Mouse (Mus musculus): ENCODE results near the gene Klhdc8a.

Gene Klhdc8a

GRCm38 (mm10) chr1:132317894-132318863 lies 19.8 kb downstream of the Klhdc8a start:
- DNase-seq (ENCODE audit: low spot score in 2 of 2): peak in 1 of 2 experiments; percentile 11

GRCm38 (mm10) chr1:132319242-132319641 lies 20.8 kb downstream of the Klhdc8a start:
- peak in 1 of 2 experiments; percentile 29 for DNase-seq (ENCODE audit: low spot score in 2 of 2)

DNA sequence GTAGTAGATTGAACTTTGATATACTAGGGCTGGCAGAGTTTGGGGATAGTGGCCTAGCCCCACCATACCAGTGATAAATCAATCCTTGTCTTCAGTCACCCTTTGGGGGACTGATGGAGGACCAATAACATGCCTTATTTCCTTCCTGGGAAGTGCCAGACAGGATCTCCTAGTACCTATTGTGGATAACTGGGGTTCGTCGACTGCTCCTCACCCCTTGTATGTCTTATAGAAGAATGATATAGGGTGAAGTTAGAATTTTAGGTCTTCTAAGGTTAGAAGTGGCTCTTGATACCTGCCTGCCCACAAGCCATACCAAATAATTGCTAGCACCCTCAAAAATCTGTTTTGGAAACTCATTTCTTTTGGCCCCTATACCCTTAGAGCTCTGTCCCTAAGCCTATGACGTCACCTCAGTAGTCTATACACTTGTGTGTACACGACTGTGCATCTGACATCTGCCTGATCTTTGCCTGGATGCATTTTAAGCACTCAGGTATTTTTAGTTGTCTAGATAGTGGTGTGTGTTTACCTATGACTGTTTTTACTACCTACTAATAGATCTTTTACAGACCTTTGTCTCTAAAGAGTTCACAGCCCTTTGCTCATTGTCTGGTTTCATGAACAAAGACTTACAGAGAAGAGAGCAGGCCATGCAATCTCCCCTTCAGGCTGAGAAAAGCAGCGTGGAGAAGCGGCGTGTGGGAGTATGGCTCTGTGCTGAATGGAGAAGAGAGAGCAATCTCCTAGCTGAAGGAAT lies 23.6 kb downstream of the Klhdc8a start:
- peak in 1 of 2 experiments; percentile 21 for DNase-seq (ENCODE audit: low spot score in 2 of 2)

GRCm38 (mm10) chr1:132322711-132323542 lies 24.5 kb downstream of the Klhdc8a start:
- no peak for DNase-seq (ENCODE audit: low spot score in 2 of 2)

GRCm38 (mm10) chr1:132326777-132327176 lies 28.4 kb downstream of the Klhdc8a start:
- no peak for DNase-seq (ENCODE audit: low spot score in 2 of 2)

DNA sequence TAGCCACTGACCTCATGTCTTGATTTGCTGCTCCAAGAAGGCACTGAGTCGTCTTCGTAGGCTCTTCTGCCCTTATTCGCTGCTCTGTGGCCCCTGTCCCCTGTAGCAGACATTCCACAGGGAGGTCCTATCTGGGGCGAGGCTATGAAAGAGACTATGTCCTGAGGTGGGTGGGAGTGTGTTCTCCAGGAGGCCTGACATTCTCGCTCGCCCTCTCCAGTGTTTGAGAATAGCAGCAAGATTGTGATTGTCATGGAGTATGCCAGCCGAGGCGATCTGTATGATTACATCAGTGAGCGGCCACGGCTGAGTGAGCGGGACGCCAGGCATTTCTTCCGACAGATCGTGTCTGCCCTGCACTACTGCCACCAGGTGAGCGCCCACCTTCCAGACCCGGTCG lies 29.1 kb downstream of the Klhdc8a start:
- no peak for DNase-seq (ENCODE audit: low spot score in 2 of 2)

GRCm38 (mm10) chr1:132328565-132328964 lies 30.1 kb downstream of the Klhdc8a start:
- no peak for DNase-seq (ENCODE audit: low spot score in 2 of 2)

GRCm38 (mm10) chr1:132329656-132330055 lies 31.2 kb downstream of the Klhdc8a start:
- DNase-seq (ENCODE audit: low spot score in 2 of 2): no peak

- DNase-seq (ENCODE audit: low spot score in 2 of 2): no peak
Measured at GRCm38 (mm10) chr1:132330397-132330796, 32.0 kb downstream of the Klhdc8a start.

DNA sequence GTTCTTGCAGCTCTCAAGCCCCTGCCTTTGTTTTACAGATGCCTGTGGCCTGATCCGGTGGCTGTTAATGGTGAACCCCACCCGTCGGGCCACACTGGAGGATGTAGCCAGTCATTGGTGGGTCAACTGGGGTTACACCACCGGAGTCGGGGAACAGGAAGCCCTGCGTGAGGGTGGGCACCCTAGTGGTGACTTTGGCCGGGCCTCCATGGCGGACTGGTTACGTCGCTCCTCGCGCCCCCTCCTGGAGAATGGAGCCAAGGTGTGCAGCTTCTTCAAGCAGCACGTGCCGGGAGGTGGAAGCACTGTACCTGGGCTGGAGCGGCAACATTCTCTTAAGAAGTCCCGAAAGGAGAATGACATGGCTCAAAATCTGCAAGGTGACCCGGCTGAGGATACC lies 32.9 kb downstream of the Klhdc8a start:
- DNase-seq (ENCODE audit: low spot score in 2 of 2): no peak

DNA sequence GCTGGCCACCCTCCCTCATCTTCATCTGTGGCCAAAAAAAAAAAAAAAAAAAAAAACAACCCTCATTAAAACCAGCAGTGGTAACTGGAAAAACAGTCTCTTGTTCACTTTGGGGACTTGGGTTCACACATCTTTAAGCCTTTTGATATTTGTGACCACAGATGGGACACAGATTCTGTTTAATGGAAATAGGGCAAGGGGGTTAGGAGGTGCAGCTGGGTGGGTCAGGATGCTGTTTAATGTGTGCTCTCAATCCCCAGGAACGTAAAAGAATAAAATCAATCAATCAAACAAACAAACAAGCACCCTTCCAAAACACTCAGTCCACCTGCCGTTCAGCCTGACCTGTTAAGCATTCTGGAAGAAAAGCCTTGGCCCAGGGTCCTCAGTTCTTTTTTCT lies 34.8 kb downstream of the Klhdc8a start:
- DNase-seq (ENCODE audit: low spot score in 2 of 2): no peak

DNA sequence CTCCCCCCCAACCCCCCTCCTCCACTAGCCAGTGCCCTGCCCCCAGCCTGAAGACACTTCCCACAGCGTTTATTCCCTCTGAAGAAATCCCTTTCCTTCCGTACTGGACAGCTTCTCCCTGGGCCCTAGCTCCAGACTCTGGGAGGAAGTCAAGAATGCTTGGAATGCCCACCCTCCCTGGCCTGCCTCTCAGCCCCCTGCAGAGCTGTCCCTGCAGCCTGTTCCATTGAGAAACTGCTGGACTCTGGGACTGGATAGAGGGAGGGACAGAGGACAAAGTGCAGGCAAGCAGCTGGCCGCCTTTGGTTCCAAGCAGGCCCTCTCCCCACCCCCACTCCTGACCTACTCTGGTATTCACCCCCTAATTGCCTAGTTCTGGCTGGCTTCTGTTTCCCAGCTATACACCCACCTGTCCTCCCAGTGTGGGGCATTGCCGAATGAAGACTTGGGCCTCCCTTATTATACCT lies 35.3 kb downstream of the Klhdc8a start:
- no peak for DNase-seq (ENCODE audit: low spot score in 2 of 2)

GRCm38 (mm10) chr1:132334178-132334801 lies 35.9 kb downstream of the Klhdc8a start:
- DNase-seq (ENCODE audit: low spot score in 2 of 2): no peak

GRCm38 (mm10) chr1:132335378-132335965 lies 37.0 kb downstream of the Klhdc8a start:
- DNase-seq (ENCODE audit: low spot score in 2 of 2): no peak

GRCm38 (mm10) chr1:132336921-132337320 lies 38.5 kb downstream of the Klhdc8a start:
- no peak for DNase-seq (ENCODE audit: low spot score in 2 of 2)

GRCm38 (mm10) chr1:132338027-132338660 lies 39.7 kb downstream of the Klhdc8a start:
- DNase-seq (ENCODE audit: low spot score in 2 of 2): no peak

DNA sequence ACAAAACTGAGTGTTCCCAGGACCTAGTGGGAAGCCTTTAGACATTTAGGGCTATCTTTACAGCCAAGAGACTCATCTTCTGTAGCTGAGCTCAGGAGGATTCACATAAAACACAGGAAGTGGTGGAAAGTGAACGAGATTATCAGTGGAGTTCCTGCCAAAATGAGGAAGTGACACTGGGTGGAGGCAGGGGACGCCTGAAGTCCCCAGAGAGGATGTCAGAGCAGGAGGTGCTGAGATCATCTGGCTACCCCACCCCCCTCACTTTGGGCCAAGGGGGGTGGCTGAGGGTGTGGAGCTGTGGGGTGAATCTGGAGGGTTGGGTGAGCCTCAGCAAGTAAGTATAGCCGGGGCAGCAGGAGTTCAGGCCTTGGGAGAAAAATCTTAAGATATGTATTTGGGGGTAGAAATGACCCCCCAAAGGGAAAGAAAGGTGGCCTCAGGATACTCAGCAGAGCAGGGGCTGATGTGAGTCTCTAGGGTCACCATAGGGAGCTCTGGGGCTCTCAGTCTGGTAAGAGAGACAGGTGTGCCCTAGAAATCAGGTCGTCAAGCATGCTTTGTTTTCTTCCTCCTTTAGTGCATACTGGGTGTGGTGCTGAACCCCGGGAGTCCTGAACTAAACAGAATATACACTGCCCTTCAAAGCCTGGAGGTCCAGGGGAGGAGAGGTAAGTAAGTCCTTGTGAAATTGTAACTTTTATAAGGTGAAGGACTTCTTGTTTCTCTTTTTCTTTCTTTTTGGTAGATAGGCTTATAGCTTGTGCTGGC lies 43.5 kb downstream of the Klhdc8a start:
- peak in 1 of 2 experiments; percentile 22 for DNase-seq (ENCODE audit: low spot score in 2 of 2)

- DNase-seq (ENCODE audit: low spot score in 2 of 2): no peak
Measured at GRCm38 (mm10) chr1:132342518-132342917, 44.1 kb downstream of the Klhdc8a start.

GRCm38 (mm10) chr1:132343191-132343590 lies 44.8 kb downstream of the Klhdc8a start:
- DNase-seq (ENCODE audit: low spot score in 2 of 2): no peak

Data from left cerebral cortex, adult 9 months (tissue).